Mouse (Mus musculus) embryonic facial prominence, embryonic 14.5 days (tissue): Measurements from ENCODE around the gene Fam122a. TPM values are rescaled to one million over a fixed set of nuclear protein-coding genes. Genes with fewer than 3 reads are reported as not detected.

Source experiments
- ATAC-seq: fragments of 200-750 bp; cut with Nextera tagmentation; 2 replicates; pipeline ENCODE4 v1.8.0; 2017; ENCODE audit warnings: low read depth, moderate number of reproducible peaks, moderate TSS enrichment
- DNase-seq: peaks from one replicate; pipeline ENCODE4 v3.0.0-alpha.2; 2015; ENCODE audit warnings: low spot score
- H3K27ac ChIP-seq: fragments of 300-500 bp; sonication (generic); replicated peaks from 2 replicates; pipeline ENCODE4 v1.5.1; 2014; ENCODE audit warnings: low read depth, mild to moderate bottlenecking, low read length, moderate library complexity
- H3K27me3 ChIP-seq: fragments of 300-500 bp; sonication (generic); replicated peaks from 2 replicates; pipeline ENCODE4 v1.6.1; 2014; ENCODE audit warnings: low read length; ENCODE audit not compliant: control insufficient read depth, insufficient read depth
- H3K36me3 ChIP-seq: fragments of 300-500 bp; sonication (generic); 2 replicates; pipeline ENCODE4 v1.6.1; 2014; ENCODE audit warnings: low read length, mixed read lengths; ENCODE audit not compliant: control insufficient read depth, insufficient read depth
- H3K4me1 ChIP-seq: fragments of 300-500 bp; sonication (generic); 2 replicates; pipeline ENCODE4 v1.6.1; 2014; ENCODE audit warnings: antibody characterized with exemption, low read length; ENCODE audit not compliant: control insufficient read depth, insufficient read depth
- H3K4me2 ChIP-seq: fragments of 300-500 bp; sonication (generic); 2 replicates; pipeline ENCODE4 v1.6.1; 2014; ENCODE audit warnings: low read depth, mild to moderate bottlenecking, low read length, moderate library complexity, mixed read lengths
- H3K4me3 ChIP-seq: fragments of 300-500 bp; sonication (generic); 2 replicates; pipeline ENCODE4 v1.5.1; 2014; ENCODE audit warnings: low read depth, mild to moderate bottlenecking, low read length
- H3K9ac ChIP-seq: fragments of 300-500 bp; sonication (generic); 2 replicates; pipeline ENCODE4 v1.6.1; 2014; ENCODE audit warnings: low read depth, mild to moderate bottlenecking, low read length, moderate library complexity, mixed read lengths
- H3K9me3 ChIP-seq: fragments of 300-500 bp; sonication (generic); 2 replicates; pipeline ENCODE4 v1.6.1; 2016; ENCODE audit warnings: low read length; ENCODE audit not compliant: control insufficient read depth
- WGBS: fragments of 180-500 bp; shearing (Covaris S2); extraction: QIAGEN DNeasy Blood & Tissue Kit; methylation state at CpG from one replicate; pipeline ENCODE4 v1.1.7; 2014; 5-methylcytosine and 5-hydroxymethylcytosine counted together
- polyA plus RNA-seq: library from polyadenylated mRNA; unstranded; fragments of >200 nt; fragmentation: Nextera tagmentation; extraction: Ambion mirVana; gene quantifications from 2 replicates; pipeline ENCODE4 v1.2.1, GENCODE M21; 2014

The Fam122a gene
- polyA plus RNA-seq: 51.5 and 54.0 TPM in 2 replicates

- ATAC-seq (peak; percentile 98), DNase-seq (peak; percentile 95)
- no peaks in the 10 kb centered on the region for H3K36me3 ChIP-seq
- H3K27me3 ChIP-seq: no peaks in the 10 kb centered on the region
- peaks cover 12% of the 10 kb centered on the region for H3K4me1 ChIP-seq
- under 1% methylated on average over 52 of the region's 92 CpGs for WGBS
- H3K4me3 ChIP-seq: peak within 1 kb of the TSS; percentile 81
- H3K4me2 ChIP-seq: peak within 1 kb of the TSS; percentile 87
- peak within 1 kb of the TSS; percentile 94 for H3K9ac ChIP-seq
- peak within 1 kb of the TSS; percentile 92 for H3K27ac ChIP-seq
- H3K9me3 ChIP-seq: no peaks in the 10 kb centered on the region
These were observed at the start of gene Fam122a for GRCm38 (mm10) chr19:24476929-24477882. TSS of gene Fam122a (minus strand) at chr19:24477356.

- H3K36me3 ChIP-seq: no peaks in the 10 kb centered on the region
- DNase-seq (no peak), ATAC-seq (no peak)
- no peak overlapping the region for H3K9ac ChIP-seq
- H3K4me2 ChIP-seq: no peak overlapping the region
- no peaks in the 10 kb centered on the region for H3K4me1 ChIP-seq
- no peak overlapping the region for H3K27ac ChIP-seq
- WGBS: 72% methylated on average over 15 of the region's 15 CpGs
- no peak overlapping the region for H3K4me3 ChIP-seq
- no peaks in the 10 kb centered on the region for H3K9me3 ChIP-seq
- no peaks in the 10 kb centered on the region for H3K27me3 ChIP-seq
These were observed 46.5 kb upstream of the Fam122a start for GRCm38 (mm10) chr19:24523476-24524313.

GRCm38 (mm10) chr19:24521997-24522396, 44.8 kb upstream of the Fam122a start:
- H3K9ac ChIP-seq: no peak overlapping the region
- no peak overlapping the region for H3K4me2 ChIP-seq
- DNase-seq (no peak), ATAC-seq (no peak)
- 83% methylated on average over 7 of the region's 7 CpGs for WGBS
- no peaks in the 10 kb centered on the region for H3K27me3 ChIP-seq
- no peak overlapping the region for H3K4me3 ChIP-seq
- no peaks in the 10 kb centered on the region for H3K36me3 ChIP-seq
- H3K9me3 ChIP-seq: no peaks in the 10 kb centered on the region
- H3K27ac ChIP-seq: no peak overlapping the region
- no peaks in the 10 kb centered on the region for H3K4me1 ChIP-seq

GRCm38 (mm10) chr19:24521146-24521545, 44.0 kb upstream of the Fam122a start:
- 82% methylated on average over 9 of the region's 9 CpGs for WGBS
- ATAC-seq (no peak), DNase-seq (no peak)
- Histone ChIP-seq H3K36me3 (no peaks in the 10 kb centered on the region), H3K4me1 (no peaks in the 10 kb centered on the region), H3K27ac (no peak overlapping the region), H3K9ac (no peak overlapping the region), H3K27me3 (no peaks in the 10 kb centered on the region), H3K9me3 (no peaks in the 10 kb centered on the region), H3K4me3 (no peak overlapping the region), H3K4me2 (no peak overlapping the region)

GRCm38 (mm10) chr19:24519732-24520409, 42.7 kb upstream of the Fam122a start:
- H3K27me3 ChIP-seq: no peaks in the 10 kb centered on the region
- no peaks in the 10 kb centered on the region for H3K36me3 ChIP-seq
- H3K9me3 ChIP-seq: no peaks in the 10 kb centered on the region
- no peak overlapping the region for H3K9ac ChIP-seq
- ATAC-seq (no peak), DNase-seq (no peak)
- H3K4me3 ChIP-seq: no peak overlapping the region
- no peak overlapping the region for H3K4me2 ChIP-seq
- no peak overlapping the region for H3K27ac ChIP-seq
- 85% methylated on average over 6 of the region's 6 CpGs for WGBS
- H3K4me1 ChIP-seq: no peaks in the 10 kb centered on the region

GRCm38 (mm10) chr19:24518384-24518783, 41.2 kb upstream of the Fam122a start:
- no peak overlapping the region for H3K4me3 ChIP-seq
- no peak overlapping the region for H3K9ac ChIP-seq
- no peak for ATAC-seq
- DNase-seq: no peak
- no peaks in the 10 kb centered on the region for H3K9me3 ChIP-seq
- no peak overlapping the region for H3K27ac ChIP-seq
- no peaks in the 10 kb centered on the region for H3K4me1 ChIP-seq
- H3K4me2 ChIP-seq: no peak overlapping the region
- no peaks in the 10 kb centered on the region for H3K36me3 ChIP-seq
- H3K27me3 ChIP-seq: no peaks in the 10 kb centered on the region

GRCm38 (mm10) chr19:24517057-24517456, 39.9 kb upstream of the Fam122a start:
- Histone ChIP-seq H3K27ac (no peak overlapping the region), H3K36me3 (no peaks in the 10 kb centered on the region), H3K4me3 (no peak overlapping the region), H3K9me3 (no peaks in the 10 kb centered on the region), H3K4me1 (no peaks in the 10 kb centered on the region), H3K4me2 (no peak overlapping the region), H3K27me3 (no peaks in the 10 kb centered on the region), H3K9ac (no peak overlapping the region)
- ATAC-seq: no peak
- no peak for DNase-seq
- WGBS: 83% methylated on average over 7 of the region's 7 CpGs

- Histone ChIP-seq H3K4me2 (no peak overlapping the region), H3K4me3 (no peak overlapping the region), H3K27ac (no peak overlapping the region), H3K36me3 (no peaks in the 10 kb centered on the region), H3K4me1 (no peaks in the 10 kb centered on the region), H3K27me3 (no peaks in the 10 kb centered on the region), H3K9ac (no peak overlapping the region), H3K9me3 (no peaks in the 10 kb centered on the region)
- DNase-seq (no peak), ATAC-seq (no peak)
- WGBS: 89% methylated on average over 3 of the region's 3 CpGs
These were observed 38.8 kb upstream of the Fam122a start for GRCm38 (mm10) chr19:24515941-24516340.
